Mouse (Mus musculus): ENCODE data around the gene Arhgef15. TPM values are rescaled to one million over a fixed set of nuclear protein-coding genes. Genes with fewer than 3 reads are reported as not detected.
"Not testable (repeated sequence)": the region's sequence is repeated elsewhere in the genome, so short reads cannot be mapped to it uniquely, and the experiment has no call there.

Arhgef15 gene
- 10 to 100 TPM; 16.9 to 19.0 TPM for total RNA-seq (2021)
- long read RNA-seq, experiment 1, full-length matches to known transcripts: 4 of 22 reads
- long read RNA-seq, experiment 1, partial matches to known transcripts: 8 of 22 reads
- long read RNA-seq, experiment 1, other reads (novel, unspliced or antisense): 10 of 22 reads
- long read RNA-seq, experiment 2, full-length matches to known transcripts: 3 of 21 reads
- long read RNA-seq, experiment 2, partial matches to known transcripts: 9 of 21 reads
- long read RNA-seq, experiment 2, other reads (novel, unspliced or antisense): 9 of 21 reads

- no peak for DNase-seq (ENCODE audit: low spot score in 2 of 2)
Measured at GRCm38 (mm10) chr11:68957308-68957707, at the start of gene Arhgef15. TSS of gene Arhgef15 (minus strand) at chr11:68957480.

- not testable (repeated sequence) for DNase-seq (ENCODE audit: low spot score in 2 of 2)
Measured at GRCm38 (mm10) chr11:69006575-69006974, 49.3 kb upstream of the Arhgef15 start.

DNA sequence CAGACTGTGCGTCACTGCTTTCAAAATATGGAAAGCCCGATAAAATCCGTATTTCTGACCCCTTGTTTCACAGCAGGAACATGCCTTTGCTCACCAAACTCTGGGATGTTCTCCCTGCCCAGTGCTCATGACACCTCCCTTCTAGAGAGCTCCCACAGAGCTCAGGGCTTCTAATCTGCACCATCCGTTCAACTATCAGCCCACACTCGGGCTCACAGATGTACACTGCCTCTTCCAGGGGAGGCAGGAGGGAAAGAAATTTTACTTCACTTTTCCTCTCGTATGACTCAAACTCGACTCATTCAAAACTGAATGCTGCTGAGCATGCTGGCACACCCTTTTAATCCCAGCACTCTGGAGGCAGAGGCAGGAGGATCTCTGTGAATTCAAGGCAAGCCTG is 47.9 kb upstream of the Arhgef15 start:
- DNase-seq (ENCODE audit: low spot score in 2 of 2): no peak

GRCm38 (mm10) chr11:69003592-69003991 is 46.3 kb upstream of the Arhgef15 start:
- no peak for DNase-seq (ENCODE audit: low spot score in 2 of 2)

DNA sequence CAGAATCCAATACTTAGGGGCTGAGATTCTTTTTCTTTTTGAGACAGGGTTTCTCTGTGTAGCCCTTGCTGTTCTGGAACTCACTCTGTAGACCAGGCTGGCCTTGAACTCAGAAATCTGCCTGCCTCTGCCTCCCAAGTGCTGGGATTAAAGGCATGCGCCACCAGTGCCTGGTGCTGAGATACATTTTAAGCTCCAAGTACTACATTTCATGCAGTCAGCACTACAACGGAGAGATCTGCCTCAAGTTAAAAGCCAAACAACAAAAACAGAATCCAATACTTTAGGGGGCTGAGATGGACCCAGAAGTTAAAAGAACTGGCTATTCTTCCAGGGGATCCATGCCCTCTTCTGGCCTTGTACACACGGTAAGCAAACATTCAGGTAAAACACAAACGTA is 45.5 kb upstream of the Arhgef15 start:
- not testable (repeated sequence) for DNase-seq (ENCODE audit: low spot score in 2 of 2)

GRCm38 (mm10) chr11:68997080-68997479 is 39.8 kb upstream of the Arhgef15 start:
- no peak for DNase-seq (ENCODE audit: low spot score in 2 of 2)

GRCm38 (mm10) chr11:68994377-68994776 is 37.1 kb upstream of the Arhgef15 start:
- DNase-seq (ENCODE audit: low spot score in 2 of 2): no peak

DNA sequence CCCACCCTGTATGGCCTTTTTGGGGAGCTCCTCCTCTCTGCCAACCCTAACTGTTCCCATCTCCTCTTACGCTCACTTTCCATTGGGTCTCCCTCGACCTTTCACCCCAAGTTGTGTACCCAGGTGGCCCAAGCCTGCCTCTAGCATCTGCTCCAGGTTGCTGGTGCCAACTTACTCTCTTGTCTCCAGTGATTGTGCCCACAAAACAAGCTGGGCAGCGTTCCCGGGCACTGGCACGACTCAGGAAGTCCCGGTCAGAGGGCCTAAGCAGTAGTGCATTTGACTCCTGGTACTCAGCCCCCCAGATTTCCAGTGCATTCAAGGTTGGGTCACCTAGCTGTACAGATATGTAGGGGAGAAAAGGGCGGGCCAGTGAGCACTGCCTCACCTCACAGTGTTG is 35.8 kb upstream of the Arhgef15 start:
- no peak for DNase-seq (ENCODE audit: low spot score in 2 of 2)

GRCm38 (mm10) chr11:68988341-68988740 is 31.1 kb upstream of the Arhgef15 start:
- DNase-seq (ENCODE audit: low spot score in 2 of 2): peak in 1 of 2 experiments; percentile 42

- no peak for DNase-seq (ENCODE audit: low spot score in 2 of 2)
Measured at GRCm38 (mm10) chr11:68987365-68987882, 30.1 kb upstream of the Arhgef15 start.

GRCm38 (mm10) chr11:68982639-68983369 is 25.5 kb upstream of the Arhgef15 start:
- DNase-seq (ENCODE audit: low spot score in 2 of 2): peak in 1 of 2 experiments; percentile 73

DNA sequence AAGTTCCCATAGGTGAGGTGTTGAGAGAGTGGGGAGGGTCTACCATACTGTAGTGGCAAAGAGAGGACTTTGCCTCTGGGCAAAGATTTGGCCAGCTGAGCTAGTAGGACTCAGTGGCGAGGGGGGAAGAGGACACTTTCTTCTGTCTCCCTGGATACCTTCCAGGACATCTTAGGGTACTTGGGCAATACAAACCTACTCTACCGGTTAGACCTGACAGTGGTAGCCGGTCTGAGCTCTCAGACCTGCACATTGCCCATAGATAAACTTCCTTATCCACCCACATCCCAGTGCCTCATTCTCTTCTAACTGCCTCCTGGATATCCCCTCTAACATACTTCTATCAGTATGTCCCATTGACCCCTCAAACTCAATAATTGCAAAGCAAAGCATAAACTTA is 23.6 kb upstream of the Arhgef15 start:
- no peak for DNase-seq (ENCODE audit: low spot score in 2 of 2)

DNA sequence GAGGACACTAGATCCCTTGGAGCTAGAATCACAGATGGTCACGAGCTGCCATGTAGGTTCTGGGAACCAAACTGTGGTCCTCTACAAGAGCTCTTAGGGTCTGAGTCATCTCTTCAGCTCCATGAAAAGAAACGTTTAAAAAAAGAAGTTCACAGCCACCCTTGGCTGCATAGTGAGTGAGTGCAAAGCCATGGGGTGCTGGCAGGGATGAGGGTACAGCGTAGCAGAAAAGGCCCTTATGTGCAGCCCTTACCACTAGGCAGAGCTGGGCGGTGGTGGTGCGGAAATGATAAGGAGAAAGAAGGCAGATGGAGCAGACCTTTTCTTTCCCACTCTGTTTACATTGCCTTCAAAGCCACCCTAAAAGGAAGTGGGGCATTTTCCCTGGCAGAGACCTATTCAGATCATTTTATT is 22.0 kb upstream of the Arhgef15 start:
- DNase-seq (ENCODE audit: low spot score in 2 of 2): no peak

- DNase-seq (ENCODE audit: low spot score in 2 of 2): no peak
Measured at GRCm38 (mm10) chr11:68975601-68976000, 18.3 kb upstream of the Arhgef15 start.

GRCm38 (mm10) chr11:68975085-68975484 is 17.8 kb upstream of the Arhgef15 start, which contains the start of gene Rangrf:
TSS of gene Rangrf (minus strand) at chr11:68975185.
- DNase-seq (ENCODE audit: low spot score in 2 of 2): no peak

DNA sequence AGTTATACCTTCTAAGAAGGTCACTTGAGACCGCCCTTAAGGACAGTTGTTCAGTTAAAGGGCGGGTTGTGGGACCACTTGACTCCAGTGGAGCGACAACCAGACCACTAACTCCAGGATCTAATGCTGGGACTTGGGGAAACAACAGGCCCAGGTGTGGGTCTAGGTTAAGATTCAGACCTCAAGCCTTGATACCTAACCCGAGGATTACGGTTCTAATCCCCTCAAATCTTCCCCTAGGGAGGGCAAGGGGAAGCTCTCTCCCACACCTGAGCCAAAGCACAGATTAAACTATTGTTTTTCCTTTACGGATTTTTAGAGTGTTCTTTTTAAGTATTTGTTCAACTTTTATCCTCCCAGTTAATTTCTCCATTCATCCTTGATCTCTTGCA is 16.8 kb upstream of the Arhgef15 start:
- DNase-seq (ENCODE audit: low spot score in 2 of 2): no peak

GRCm38 (mm10) chr11:68973250-68974058 is 16.2 kb upstream of the Arhgef15 start:
- peak; percentile 66 to 86 for DNase-seq (ENCODE audit: low spot score in 2 of 2)

DNA sequence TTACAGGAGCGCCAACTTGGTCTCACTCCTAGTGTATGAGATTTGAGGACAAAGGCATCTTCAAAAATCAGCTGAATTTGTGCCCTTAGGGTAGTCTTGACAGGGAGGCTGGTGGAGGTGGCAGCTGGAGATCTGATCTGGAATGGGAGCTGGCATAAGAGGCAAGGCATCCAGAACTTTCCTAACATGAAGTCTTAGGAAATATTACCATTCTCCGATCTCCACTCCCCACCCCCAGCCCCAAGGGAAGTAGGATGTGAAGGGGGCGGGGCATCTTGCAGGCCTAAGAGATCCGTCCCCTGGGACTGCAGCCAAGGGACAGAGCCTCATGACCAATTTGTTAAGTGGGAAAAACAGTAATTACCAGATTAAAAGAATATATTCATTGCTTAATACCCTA is 13.0 kb upstream of the Arhgef15 start:
- DNase-seq (ENCODE audit: low spot score in 2 of 2): no peak

GRCm38 (mm10) chr11:68968752-68969151 is 11.5 kb upstream of the Arhgef15 start:
- DNase-seq (ENCODE audit: low spot score in 2 of 2): no peak

DNA sequence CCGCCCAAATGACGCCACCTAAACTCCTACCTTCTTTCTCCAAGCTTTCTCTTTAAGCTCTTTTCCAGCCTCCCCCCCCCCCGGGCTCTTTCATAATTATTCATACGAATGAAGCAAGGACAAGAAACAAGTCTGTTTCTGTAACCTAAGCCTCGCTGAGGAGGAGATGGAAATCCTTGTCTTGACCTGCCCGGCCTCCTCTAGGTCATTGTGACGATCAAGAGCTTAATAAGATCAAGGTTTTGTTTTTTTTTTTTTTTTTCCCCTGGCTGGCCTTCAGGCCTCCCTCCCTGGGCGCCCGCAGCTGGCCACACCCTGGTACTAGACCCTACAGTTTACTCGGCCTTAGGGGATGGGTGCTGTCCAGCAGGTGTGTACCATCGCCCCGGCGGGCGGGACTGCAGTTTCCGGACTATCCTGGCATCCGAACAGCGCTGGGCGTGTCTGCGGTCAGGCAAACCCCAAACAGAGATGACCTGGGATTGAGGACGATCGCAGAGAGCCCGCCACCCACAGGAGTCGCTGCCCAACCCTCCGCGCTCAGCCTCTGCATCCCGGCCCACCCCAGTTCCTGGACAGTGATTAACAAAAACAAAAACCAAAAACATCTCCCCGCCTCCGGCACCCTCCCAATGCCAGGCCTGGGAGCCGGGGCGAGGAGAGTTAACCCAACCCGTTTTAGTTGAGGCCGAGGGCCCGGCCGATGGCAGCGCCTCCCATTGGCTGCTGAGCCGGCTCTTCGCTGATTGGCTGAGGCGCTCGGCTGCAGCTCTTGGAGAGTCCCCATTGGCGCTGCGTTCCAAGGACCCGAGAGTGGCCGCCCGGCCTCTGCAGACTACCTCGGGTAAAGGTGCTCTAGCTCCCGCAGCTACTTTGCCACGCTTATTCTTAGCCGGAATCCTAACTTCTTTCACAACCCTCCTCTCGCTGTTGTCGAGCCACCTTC is 10.3 kb upstream of the Arhgef15 start, which contains the start of gene Slc25a35:
TSS of gene Slc25a35 (plus strand) at position 795 of the 946 bp plus-strand sequence.
- DNase-seq (ENCODE audit: low spot score in 2 of 2): peak; percentile 77 to 89
